Mouse (Mus musculus) embryonic stem cell, embryonic (primary cell): ENCODE measurements around the gene Apopt1.

Experiments used
- CTCF ChIA-PET, 4 experiments: fragments of 300-600 bp in 2 of 4; fragments of 350-600 bp in 2 of 4; sonication (Branson Sonifier 250); formaldehyde crosslinking; loops; one replicate each; lab custom pipeline; 2022; ENCODE audit warnings: inconsistent platforms in 2 of 4; lab: Charles Lee
- POLR2A ChIA-PET, 4 experiments: fragments of 300-600 bp in 2 of 4; fragments of 350-600 bp in 2 of 4; sonication (Branson Sonifier 250); formaldehyde crosslinking; loops; one replicate each; lab custom pipeline; 2022; ENCODE audit warnings: antibody characterized with exemption in 4 of 4, inconsistent platforms in 1 of 4; lab: Charles Lee

Apopt1 gene

DNA sequence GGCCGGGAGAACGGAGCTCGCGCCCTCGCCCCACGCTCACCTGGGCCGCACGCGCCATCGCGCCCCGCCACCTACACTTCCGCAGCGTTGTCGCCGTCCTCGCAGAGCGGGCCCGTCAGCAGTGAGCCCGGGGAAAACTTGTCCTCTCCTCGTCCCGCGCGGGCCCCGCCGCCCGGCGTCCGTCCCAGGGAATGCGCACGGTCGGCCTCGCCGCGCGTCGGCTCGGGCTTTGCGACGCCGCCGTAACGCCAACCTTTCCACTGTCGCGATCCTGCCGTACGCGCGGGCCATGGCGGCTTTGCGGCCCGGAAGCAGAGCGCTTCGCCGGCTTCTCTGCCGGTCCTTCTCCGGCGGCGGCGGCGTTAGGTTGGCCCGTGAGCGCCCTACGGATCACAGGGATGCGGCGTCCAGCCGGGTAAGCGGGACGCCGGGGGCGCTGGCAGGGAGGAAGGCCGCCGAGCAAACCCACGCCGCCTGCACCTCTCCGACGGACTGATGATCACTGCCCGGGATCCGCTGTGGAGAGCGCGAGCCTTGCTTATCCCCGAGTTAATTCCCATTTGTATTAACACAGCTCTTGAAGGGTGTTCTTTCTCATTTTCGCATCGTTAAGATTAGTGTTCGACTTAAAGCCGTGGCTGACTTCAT is at the start of gene Apopt1, which contains the start of gene Bag5:
Gene Apopt1 (plus strand): TSS at position 258 of the 648 bp plus-strand sequence.
Gene Bag5 (minus strand): TSS at position 254 of the 648 bp plus-strand sequence.
- CTCF ChIA-PET, result interaction anchor here (0.8 to 1.6 kb wide), 4 partner anchors 10 to 17 kb away, joined by 3 to 5 read pairs (median 4); no protein-coding TSS in a partner anchor
- POLR2A ChIA-PET, result interaction anchor here (0.5 to 8.5 kb wide), 43 partner anchors 9 to 875 kb away, joined by 3 to 97 read pairs (median 5); partner anchors contain the start of genes Ckb (in 3 of the 4), Eif5 (in 1 of the 4), Klc1 (in 1 of the 4) and Trmt61a (in 1 of the 4)

DNA sequence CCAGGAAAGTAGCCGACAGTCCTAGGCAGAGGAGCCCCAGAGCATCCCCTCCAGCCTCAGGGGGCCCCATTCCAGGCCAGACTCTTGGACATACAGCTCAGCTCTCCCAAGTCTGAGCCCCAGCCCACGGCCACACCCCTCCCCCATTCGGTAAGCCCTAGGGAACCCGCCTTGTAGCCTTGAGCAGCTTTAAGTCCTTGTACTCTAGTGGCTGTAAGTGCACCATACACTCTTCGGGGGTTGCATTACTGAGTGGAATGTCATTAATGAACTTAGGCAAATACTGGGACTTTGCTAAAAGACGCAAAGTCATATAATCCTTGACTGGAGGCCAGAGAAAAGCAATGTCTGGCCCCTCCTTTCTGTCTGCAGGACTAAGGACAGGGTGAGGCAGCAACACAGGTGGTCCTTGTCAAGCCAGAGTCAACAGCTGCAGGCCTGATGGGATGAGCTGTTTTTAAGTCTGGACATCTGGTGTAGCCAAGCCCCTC is 48.9 kb upstream of the Apopt1 start:
- CTCF ChIA-PET, result interaction anchor here (0.6 to 6.9 kb wide), 22 partner anchors 8 to 481 kb away, joined by 3 to 128 read pairs (median 4); partner anchors contain the start of genes Atp5mpl (in 1 of the 4) and Ckb (in 1 of the 4)
- POLR2A ChIA-PET, result interaction anchor here (0.5 to 30.5 kb wide), 51 partner anchors 8 to 316 kb away, joined by 3 to 1165 read pairs (median 4); partner anchors contain the start of genes Ckb (in 4 of the 4), Trmt61a (in 3 of the 4), Apopt1 (in 2 of the 4) and Bag5 (in 2 of the 4)

DNA sequence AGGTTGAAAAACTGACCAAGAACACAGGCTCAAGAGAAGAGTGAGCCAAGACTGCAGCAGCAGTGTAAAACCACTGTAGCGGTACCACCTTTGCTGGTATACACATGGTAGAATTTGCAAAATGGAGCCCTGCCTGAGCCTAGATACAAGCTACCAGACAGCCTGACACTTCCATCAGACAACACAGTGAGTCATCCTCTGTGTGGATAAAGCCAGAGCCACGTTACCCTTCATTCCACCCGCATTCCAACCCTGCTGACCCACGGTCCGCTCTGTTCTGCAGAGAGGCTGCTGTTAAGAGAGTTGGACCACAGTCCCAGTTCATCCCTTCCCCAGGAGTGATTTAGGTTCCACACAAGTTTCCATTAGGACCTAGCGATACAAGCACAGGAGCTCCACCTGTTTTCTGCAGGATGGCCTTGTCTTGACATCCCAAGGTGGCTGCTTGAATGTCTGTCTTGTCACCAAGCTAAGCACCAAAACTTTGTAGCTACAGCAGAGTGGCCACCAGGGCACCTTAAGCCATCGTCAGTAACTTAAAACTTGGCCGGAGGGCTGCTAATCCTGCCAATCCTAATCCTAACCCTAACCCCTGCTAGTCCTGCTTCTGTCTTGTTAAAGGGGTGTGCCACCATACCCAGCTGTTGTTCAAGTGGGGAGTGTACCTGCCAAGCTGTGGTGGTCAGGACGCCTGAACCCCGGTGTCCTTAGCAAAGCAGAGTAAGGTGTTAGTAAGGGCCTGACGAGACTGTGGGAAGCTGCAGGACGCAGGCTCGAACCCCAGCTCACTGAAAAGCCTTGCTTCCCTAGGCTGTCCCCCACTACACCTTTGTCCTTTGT is 47.8 kb upstream of the Apopt1 start:
- POLR2A ChIA-PET, result interaction anchor here (0.6 to 30.5 kb wide), 41 partner anchors 8 to 585 kb away, joined by 3 to 1165 read pairs (median 4); partner anchors contain the start of genes Trmt61a (in 3 of the 4), Apopt1 (in 2 of the 4), Bag5 (in 2 of the 4) and Ckb (in 2 of the 4)
- CTCF ChIA-PET, result interaction anchor here (0.5 to 6.9 kb wide), 16 partner anchors 8 to 107 kb away, joined by 3 to 128 read pairs (median 3); partner anchors contain the start of gene Trmt61a (in 1 of the 4)

DNA sequence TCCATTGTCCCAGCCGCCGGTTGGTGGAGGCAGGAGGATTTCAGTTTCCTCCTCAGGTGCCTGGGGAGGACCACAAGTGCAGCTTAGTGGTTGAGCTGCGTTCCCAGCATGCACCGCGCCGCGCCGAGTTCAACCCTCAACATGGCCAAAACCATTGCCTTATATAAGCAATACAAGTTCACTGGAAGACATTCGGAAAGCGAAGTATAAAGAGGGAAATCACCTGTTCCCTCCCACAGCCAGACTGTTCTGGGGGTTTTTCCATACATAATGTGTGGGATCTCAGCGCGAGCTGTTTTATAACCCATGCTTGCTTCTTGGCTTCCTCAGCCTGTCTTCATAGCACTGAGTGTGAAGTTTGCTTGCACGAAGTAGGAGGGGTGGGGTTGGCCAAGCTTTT is 46.7 kb upstream of the Apopt1 start:
- ChIA-PET POLR2A (interaction anchor here (0.6 to 30.5 kb wide), 25 partner anchors 9 to 153 kb away, joined by 3 to 1165 read pairs (median 4); partner anchors contain the start of genes Trmt61a (in 3 of the 4), Apopt1 (in 2 of the 4), Bag5 (in 2 of the 4) and Ckb (in 1 of the 4)), CTCF (interaction anchor here (0.6 to 6.9 kb wide), 9 partner anchors 11 to 66 kb away, joined by 3 to 128 read pairs (median 3); partner anchors contain the start of gene Trmt61a (in 1 of the 4))

DNA sequence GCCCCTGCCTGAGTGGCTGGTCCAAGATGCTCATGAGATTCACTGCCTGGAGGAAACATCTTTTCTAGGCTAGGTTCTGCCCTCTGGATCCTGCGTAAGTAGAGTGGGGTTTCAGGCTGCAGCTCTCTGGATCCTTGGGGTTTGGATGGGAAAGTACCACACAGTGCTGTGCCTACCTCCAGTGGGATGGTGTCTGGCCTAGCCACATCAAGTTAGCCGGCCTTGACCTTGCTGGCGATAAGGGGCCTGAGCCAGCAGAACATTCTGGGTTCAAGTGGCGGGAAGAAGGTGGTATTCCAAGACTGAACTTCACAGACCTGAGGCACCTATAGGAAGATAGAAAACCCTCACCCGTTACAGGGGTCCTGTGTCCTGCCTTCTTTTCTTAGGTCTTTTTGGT is 45.6 kb upstream of the Apopt1 start:
- CTCF ChIA-PET, result interaction anchor here (1.0 to 6.9 kb wide), 10 partner anchors 9 to 184 kb away, joined by 3 to 128 read pairs (median 6); no protein-coding TSS in a partner anchor
- POLR2A ChIA-PET, result interaction anchor here (1.0 to 30.5 kb wide), 17 partner anchors 10 to 186 kb away, joined by 3 to 1165 read pairs (median 6); partner anchors contain the start of genes Trmt61a (in 3 of the 4), Apopt1 (in 1 of the 4), Bag5 (in 1 of the 4) and Ckb (in 1 of the 4)

DNA sequence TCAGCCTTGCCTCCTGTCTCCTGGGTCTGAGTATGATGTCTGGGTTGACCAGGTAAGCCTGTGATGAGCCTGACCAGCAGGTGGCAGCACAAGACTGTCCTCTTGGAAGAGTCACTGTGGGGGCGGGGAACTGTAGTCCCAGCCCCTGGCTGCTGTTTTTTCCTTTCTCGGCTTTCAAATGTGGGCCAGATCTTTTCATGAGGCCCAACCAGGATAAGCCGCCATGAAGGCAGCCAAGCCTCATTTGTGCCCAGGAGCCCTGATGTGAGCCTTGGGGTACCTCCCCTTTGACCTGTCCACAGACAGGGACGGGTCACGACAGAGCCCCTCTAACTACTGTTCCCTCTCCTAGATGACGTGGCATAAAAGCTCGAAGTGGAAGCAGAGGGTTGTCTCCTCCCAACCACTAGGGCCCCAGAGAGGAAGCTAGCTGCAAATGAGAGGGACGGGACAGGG is 44.6 kb upstream of the Apopt1 start:
- POLR2A ChIA-PET, result interaction anchor here (0.5 to 30.5 kb wide), 45 partner anchors 8 to 299 kb away, joined by 3 to 1165 read pairs (median 4); partner anchors contain the start of genes Trmt61a (in 3 of the 4), Apopt1 (in 2 of the 4), Bag5 (in 2 of the 4) and Eif5 (in 2 of the 4)

DNA sequence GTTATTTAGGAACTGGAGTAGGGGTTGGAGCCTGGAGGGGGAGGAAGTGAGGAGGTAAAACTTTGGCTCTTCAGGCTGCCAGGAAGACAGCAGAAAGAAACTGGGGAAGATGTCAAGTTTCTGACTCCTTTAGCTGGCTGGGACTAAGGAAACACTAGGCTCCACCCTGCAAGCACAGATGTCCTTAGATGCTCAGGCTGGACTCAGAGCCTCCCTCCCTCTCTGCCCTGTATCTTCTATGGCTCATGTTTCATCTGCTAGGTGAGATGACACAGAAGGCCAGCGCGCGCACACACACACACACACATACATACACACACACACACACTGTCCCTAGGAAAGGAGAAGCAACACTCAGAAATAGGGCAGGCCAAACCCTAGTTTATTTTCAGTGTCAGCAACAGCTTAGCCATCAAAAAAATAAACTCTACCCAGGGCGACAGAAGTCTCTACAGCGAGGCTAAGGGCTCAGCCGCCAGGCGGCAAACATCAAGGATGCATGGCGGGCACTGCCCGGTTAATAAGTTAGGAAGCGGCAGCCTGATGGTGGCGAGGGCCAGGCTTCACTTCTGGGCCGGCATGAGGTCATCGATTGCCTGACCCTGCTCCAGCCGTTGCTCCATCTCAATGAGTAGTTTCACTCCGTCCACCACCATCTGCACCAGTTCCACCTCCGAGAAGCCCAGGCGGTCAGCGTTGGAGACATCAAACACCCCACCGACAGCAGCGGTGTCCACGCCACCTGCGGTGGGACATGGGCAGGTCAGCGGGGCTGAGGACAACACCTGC is 43.9 kb upstream of the Apopt1 start:
- ChIA-PET CTCF (interaction anchor here (0.6 to 6.9 kb wide), 32 partner anchors 8 to 243 kb away, joined by 3 to 128 read pairs (median 5); no protein-coding TSS in a partner anchor), POLR2A (interaction anchor here (0.5 to 30.5 kb wide), 43 partner anchors 8 to 299 kb away, joined by 3 to 1165 read pairs (median 4); partner anchors contain the start of genes Trmt61a (in 3 of the 4), Apopt1 (in 2 of the 4), Bag5 (in 2 of the 4) and Eif5 (in 2 of the 4))

More for the DNA sequence above, 44.6 kb upstream of the Apopt1 start:
- CTCF ChIA-PET, result interaction anchor here (0.5 to 6.9 kb wide), 49 partner anchors 8 to 299 kb away, joined by 3 to 128 read pairs (median 4); partner anchors contain the start of genes Atp5mpl (in 1 of the 4) and Zfyve21 (in 1 of the 4)

DNA sequence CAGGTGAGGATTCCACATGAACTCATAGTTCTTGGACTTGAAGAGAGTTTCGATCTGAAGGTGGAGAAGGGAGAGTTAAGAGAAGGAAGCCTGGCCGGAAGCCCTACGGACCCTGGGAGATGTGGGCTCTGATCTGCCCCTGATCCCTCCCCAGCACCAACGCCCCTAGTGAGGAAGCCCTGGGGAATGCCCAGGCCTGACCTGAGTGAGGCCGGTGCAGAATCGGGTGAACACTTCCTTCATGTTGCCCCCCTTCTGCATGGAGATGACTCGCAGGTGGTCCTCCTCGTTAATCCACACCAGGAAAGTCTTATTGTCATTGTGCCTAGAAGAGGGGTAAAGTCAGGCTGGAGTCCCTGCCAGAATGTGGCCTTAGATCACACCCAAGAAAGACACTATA is 43.1 kb upstream of the Apopt1 start:
- ChIA-PET POLR2A (interaction anchor here (0.6 to 31.4 kb wide), 48 partner anchors 5 to 491 kb away, joined by 3 to 1165 read pairs (median 6); partner anchors contain the start of genes Apopt1 (in 2 of the 4), Bag5 (in 2 of the 4), Eif5 (in 2 of the 4) and Trmt61a (in 2 of the 4)), CTCF (interaction anchor here (0.5 to 1.7 kb wide), 12 partner anchors 9 to 85 kb away, joined by 3 to 15 read pairs (median 4); no protein-coding TSS in a partner anchor)

DNA sequence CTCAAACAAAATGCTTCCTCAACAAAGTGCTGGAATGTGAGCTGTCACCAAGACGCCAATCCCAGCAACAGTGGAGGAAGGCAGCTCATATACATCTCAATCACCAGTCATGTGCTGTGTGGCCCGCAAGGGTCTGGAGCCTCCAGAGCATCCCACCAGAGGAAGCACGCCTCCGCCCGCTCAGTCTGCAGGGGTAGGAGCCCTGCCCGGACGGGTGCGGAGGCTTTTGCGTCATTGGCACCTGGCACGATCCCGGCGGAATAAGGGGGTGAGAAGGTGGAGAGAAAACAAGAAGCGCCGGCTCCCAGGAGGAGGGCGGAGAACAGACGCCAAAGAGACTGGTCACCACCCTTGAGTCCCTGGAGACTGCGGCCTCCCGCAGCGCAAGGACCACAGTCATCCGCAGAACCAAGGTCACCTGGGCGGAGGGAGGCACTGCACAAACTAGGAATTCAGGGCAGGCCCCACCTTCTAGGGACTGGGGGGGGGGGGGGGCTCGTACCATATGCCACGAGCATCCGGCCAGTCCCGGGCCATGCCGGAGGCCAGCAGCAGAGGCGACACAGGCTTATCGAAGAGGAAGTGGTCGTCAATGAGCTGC is 42.6 kb upstream of the Apopt1 start:
- ChIA-PET CTCF (interaction anchor here (0.5 to 1.7 kb wide), 13 partner anchors 9 to 1639 kb away, joined by 3 to 15 read pairs (median 4); no protein-coding TSS in a partner anchor), POLR2A (interaction anchor here (0.6 to 31.4 kb wide), 62 partner anchors 4 to 866 kb away, joined by 3 to 1165 read pairs (median 5); partner anchors contain the start of genes Apopt1 (in 2 of the 4), Bag5 (in 2 of the 4), Eif5 (in 2 of the 4) and Trmt61a (in 2 of the 4))

DNA sequence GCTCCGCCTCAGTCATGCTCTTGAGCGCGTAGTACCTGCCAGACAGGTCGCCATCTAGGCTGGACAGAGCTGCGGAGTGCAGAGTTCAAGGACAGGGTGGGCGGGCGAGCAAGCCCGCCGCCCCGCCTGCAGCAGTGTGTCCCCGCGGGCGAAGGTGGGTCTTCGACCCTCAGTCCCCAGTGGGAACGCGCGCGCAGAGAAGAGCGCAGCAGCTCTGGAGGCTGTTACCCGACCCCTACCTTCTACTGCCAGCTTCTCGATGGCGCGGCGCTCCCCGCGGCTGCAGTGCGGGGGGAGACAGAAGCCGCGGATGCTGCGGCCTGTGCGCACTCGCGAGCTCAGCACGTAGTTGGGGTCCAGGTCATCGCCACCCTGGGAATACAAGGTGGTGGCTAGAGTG is 42.1 kb upstream of the Apopt1 start:
- POLR2A ChIA-PET, result interaction anchor here (0.6 to 31.4 kb wide), 58 partner anchors 4 to 865 kb away, joined by 3 to 1165 read pairs (median 7); partner anchors contain the start of genes Apopt1 (in 2 of the 4), Bag5 (in 2 of the 4), Eif5 (in 2 of the 4) and Trmt61a (in 2 of the 4)
- CTCF ChIA-PET, result interaction anchor here (0.6 to 1.7 kb wide), 8 partner anchors 25 to 1639 kb away, joined by 3 to 15 read pairs (median 6); no protein-coding TSS in a partner anchor

DNA sequence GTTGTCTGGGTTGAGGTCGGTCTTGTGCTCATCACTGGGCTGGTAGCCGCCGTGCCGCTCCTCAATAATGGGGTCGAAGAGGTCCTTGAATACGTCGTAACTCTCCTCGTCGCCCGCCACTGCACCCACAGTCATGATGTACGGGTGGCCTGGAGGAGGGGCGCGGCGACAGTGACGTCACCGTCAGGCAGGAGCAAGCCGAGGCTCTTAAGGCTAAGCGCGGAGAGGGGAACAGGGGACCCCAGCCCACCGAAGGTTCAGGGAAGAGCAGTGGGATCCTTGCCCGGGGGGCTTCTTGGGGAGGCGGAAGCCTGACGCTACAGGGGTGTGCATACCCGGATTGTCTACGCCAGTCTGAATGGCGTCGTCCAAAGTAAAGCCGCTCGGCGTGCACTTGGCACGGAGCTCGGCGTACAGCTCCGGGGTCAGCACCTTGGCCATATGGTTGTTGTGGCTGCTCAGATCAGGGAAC is 41.6 kb upstream of the Apopt1 start:
- POLR2A ChIA-PET, result interaction anchor here (0.6 to 31.4 kb wide), 92 partner anchors 3 to 887 kb away, joined by 3 to 1165 read pairs (median 5); partner anchors contain the start of genes Apopt1 (in 2 of the 4), Bag5 (in 2 of the 4), Eif5 (in 2 of the 4) and Klc1 (in 2 of the 4)
- CTCF ChIA-PET, result interaction anchor here (0.6 to 2.0 kb wide), 10 partner anchors 8 to 779 kb away, joined by 3 to 15 read pairs (median 6); no protein-coding TSS in a partner anchor

DNA sequence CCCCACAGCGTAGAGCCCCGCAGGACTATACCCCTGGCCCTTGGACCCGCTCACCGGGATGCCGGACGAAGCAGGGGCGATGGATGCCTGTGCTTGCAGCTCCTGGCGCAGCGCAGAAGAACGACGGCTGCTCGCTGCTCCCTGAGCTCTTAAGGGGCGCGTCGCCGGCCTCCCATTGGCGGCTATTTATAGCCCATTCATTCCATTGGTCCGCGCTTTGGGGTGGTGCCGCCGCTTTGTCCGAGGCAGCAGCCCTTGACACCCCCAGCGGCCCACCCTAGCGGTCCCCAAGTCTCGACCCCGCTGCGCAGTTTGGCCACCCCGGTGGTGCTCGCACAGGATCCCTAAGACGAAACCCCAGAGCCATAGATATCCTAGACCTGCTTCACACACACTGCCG is 40.9 kb upstream of the Apopt1 start, which contains the start of gene Ckb:
Gene Ckb (minus strand): TSS at position 163 of the 400 bp plus-strand sequence.
- CTCF ChIA-PET, result interaction anchor here in 3 of 4 experiments (0.6 to 2.0 kb wide), 7 partner anchors 9 to 80 kb away, joined by 3 to 11 read pairs (median 4); no protein-coding TSS in a partner anchor

DNA sequence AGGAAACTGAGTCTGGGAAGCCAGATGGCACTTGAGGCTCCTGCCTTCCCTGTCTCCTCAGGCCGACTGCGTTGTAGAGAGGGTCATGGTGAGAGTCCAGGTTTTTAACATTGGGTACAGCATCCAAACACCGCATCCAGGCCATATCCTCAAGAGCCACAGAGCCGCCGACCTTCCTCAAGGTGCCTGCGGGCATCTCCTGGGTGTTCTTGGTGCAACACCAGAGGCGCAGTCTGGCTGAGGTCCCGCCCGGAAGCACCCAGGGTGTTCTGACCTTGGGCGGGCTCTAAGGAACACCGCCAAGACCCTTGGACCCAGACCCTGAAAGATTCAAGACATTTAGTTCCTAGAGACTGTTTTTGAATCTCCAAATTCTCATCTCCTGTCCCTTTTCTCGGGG is 40.5 kb upstream of the Apopt1 start:
- CTCF ChIA-PET, result interaction anchor here in 3 of 4 experiments (0.6 to 2.0 kb wide), 7 partner anchors 9 to 80 kb away, joined by 3 to 11 read pairs (median 4); no protein-coding TSS in a partner anchor
- POLR2A ChIA-PET, result interaction anchor here (0.5 to 31.4 kb wide), 75 partner anchors 2 to 1330 kb away, joined by 3 to 1165 read pairs (median 4); partner anchors contain the start of genes Apopt1 (in 2 of the 4), Bag5 (in 2 of the 4), Eif5 (in 2 of the 4) and Klc1 (in 2 of the 4)

More for the DNA sequence above, 40.9 kb upstream of the Apopt1 start, which contains the start of gene Ckb:
- POLR2A ChIA-PET, result interaction anchor here (0.5 to 31.4 kb wide), 81 partner anchors 3 to 1330 kb away, joined by 3 to 1165 read pairs (median 4); partner anchors contain the start of genes Apopt1 (in 2 of the 4), Bag5 (in 2 of the 4), Eif5 (in 2 of the 4) and Klc1 (in 2 of the 4)
